Mouse (Mus musculus) CH12.LX (cell line): ENCODE results near the gene Rasl10a. TPM values are rescaled to one million over a fixed set of nuclear protein-coding genes. Genes with fewer than 3 reads are reported as not detected.
A peak's percentile ranks its signal among the peaks of the same experiment; 100 is the strongest.

ENCODE experiments used
- DNase-seq: peaks from one replicate; pipeline ENCODE4 v3.0.0-alpha.2; 2013; ENCODE audit errors: extremely low read depth
- H3K27ac ChIP-seq: 2 replicates; pipeline ENCODE4 v1.5.1; 2012; ENCODE audit warnings: low read depth, mild to moderate bottlenecking, control low read depth, moderate library complexity; ENCODE audit not compliant: insufficient read depth
- H3K27me3 ChIP-seq: replicated peaks from 2 replicates; pipeline ENCODE3; 2012; ENCODE audit warnings: inconsistent platforms
- H3K36me3 ChIP-seq, 2 experiments: replicated peaks in 1 of 2; 2 replicates each; pipeline versions ENCODE3 to v1.6.1; 2012; ENCODE audit warnings: inconsistent platforms in 1 of 2, low read length in 1 of 2, mild to moderate bottlenecking in 1 of 2, mixed read lengths in 1 of 2, moderate library complexity in 1 of 2; ENCODE audit not compliant: control insufficient read depth in 1 of 2, insufficient read depth in 1 of 2
- H3K4me1 ChIP-seq, 2 experiments: 2 replicates each; pipeline ENCODE4 v1.6.1; 2012; ENCODE audit warnings: inconsistent platforms in 1 of 2, moderate library complexity in 1 of 2; ENCODE audit not compliant: insufficient read depth in 2 of 2, control insufficient read depth in 1 of 2
- H3K4me2 ChIP-seq: 2 replicates; pipeline ENCODE4 v1.6.1; 2012; ENCODE audit warnings: low read depth, mild to moderate bottlenecking, control low read depth; ENCODE audit not compliant: poor library complexity, insufficient read depth, severe bottlenecking
- H3K4me3 ChIP-seq, 3 experiments: fragments of 150-350 bp in 1 of 3; sonication (generic) in 1 of 3; replicated peaks in 1 of 3; 2 replicates each; pipeline versions ENCODE3 to v1.5.1; 2011 to 2012; ENCODE audit warnings: low read depth in 2 of 3, low read length in 2 of 3, mild to moderate bottlenecking in 2 of 3, moderate library complexity in 2 of 3, control low read depth in 1 of 3, improper control_type of control experiment in 1 of 3, inconsistent platforms in 1 of 3, mixed read lengths in 1 of 3; ENCODE audit not compliant: poor library complexity in 1 of 3
- H3K79me2 ChIP-seq: replicated peaks from 2 replicates; pipeline ENCODE4 v1.6.1; 2012; ENCODE audit warnings: mild to moderate bottlenecking, moderate library complexity; ENCODE audit not compliant: control insufficient read depth, poor library complexity, insufficient read depth, severe bottlenecking; ENCODE audit errors: extremely low read depth
- H3K9ac ChIP-seq: 2 replicates; pipeline ENCODE4 v1.6.1; 2012; ENCODE audit warnings: low read depth, mild to moderate bottlenecking, control low read depth, moderate library complexity; ENCODE audit not compliant: insufficient read depth
- H3K9me3 ChIP-seq: replicated peaks from 2 replicates; pipeline ENCODE3; 2012; ENCODE audit warnings: low read length, inconsistent platforms, mixed read lengths
- CHD2 ChIP-seq: IDR thresholded peaks from 2 replicates; pipeline ENCODE4 v1.6.1; 2011; ENCODE audit warnings: low read length, improper control_type of control experiment
- CTCF ChIP-seq, 2 experiments: IDR thresholded peaks in 1 of 2; conservative IDR thresholded peaks in 1 of 2; 2 replicates each; pipeline ENCODE4 v1.5.1; 2011 to 2012; ENCODE audit warnings: low read depth in 2 of 2, low read length in 2 of 2, improper control_type of control experiment in 1 of 2, inconsistent platforms in 1 of 2, mild to moderate bottlenecking in 1 of 2, moderate library complexity in 1 of 2
- E2F4 ChIP-seq: IDR thresholded peaks from 2 replicates; pipeline ENCODE4 v1.6.1; 2011; ENCODE audit warnings: low read depth, low read length, improper control_type of control experiment; ENCODE audit not compliant: insufficient replicate concordance
- ELF1 ChIP-seq: IDR thresholded peaks from 2 replicates; pipeline ENCODE4 v1.6.1; 2014; ENCODE audit warnings: low read depth, mild to moderate bottlenecking, inconsistent platforms, low read length, improper control_type of control experiment
- HCFC1 ChIP-seq: IDR thresholded peaks from 2 replicates; pipeline ENCODE4 v1.6.1; 2012; ENCODE audit warnings: low read depth, mild to moderate bottlenecking, inconsistent platforms, low read length, improper control_type of control experiment
- IRF4 ChIP-seq: IDR thresholded peaks from 2 replicates; pipeline ENCODE4 v1.6.1; 2014; ENCODE audit warnings: low read depth, mild to moderate bottlenecking, inconsistent platforms, low read length, improper control_type of control experiment
- JUND ChIP-seq: conservative IDR thresholded peaks from 2 replicates; pipeline ENCODE4 v1.6.1; 2011; ENCODE audit warnings: low read depth, low read length, improper control_type of control experiment
- KAT2A ChIP-seq: IDR thresholded peaks from 2 replicates; pipeline ENCODE4 v1.6.1; 2012; ENCODE audit warnings: low read length, improper control_type of control experiment, inconsistent platforms; ENCODE audit not compliant: insufficient replicate concordance
- MAX ChIP-seq: IDR thresholded peaks from 2 replicates; pipeline ENCODE4 v1.6.1; 2011; ENCODE audit warnings: low read length, improper control_type of control experiment
- MAZ ChIP-seq: IDR thresholded peaks from 2 replicates; pipeline ENCODE4 v1.6.1; 2012; ENCODE audit warnings: low read depth, mild to moderate bottlenecking, inconsistent platforms, low read length, improper control_type of control experiment, moderate library complexity
- MXI1 ChIP-seq: IDR thresholded peaks from 2 replicates; pipeline ENCODE4 v1.6.1; 2011; ENCODE audit warnings: mild to moderate bottlenecking, low read depth, low read length, improper control_type of control experiment
- NRF1 ChIP-seq: IDR thresholded peaks from 2 replicates; pipeline ENCODE4 v1.6.1; 2014; ENCODE audit warnings: low read depth, mild to moderate bottlenecking, inconsistent platforms, low read length, improper control_type of control experiment, moderate library complexity
- POLR2A ChIP-seq: IDR thresholded peaks from 2 replicates; pipeline ENCODE4 v1.6.1; 2011; ENCODE audit warnings: low read depth, mild to moderate bottlenecking, improper control_type of control experiment, low read length
- RCOR1 ChIP-seq: conservative IDR thresholded peaks from 2 replicates; pipeline ENCODE4 v1.6.1; 2012; ENCODE audit warnings: low read depth, mild to moderate bottlenecking, inconsistent platforms, low read length, improper control_type of control experiment
- SIN3A ChIP-seq: IDR thresholded peaks from 2 replicates; pipeline ENCODE4 v1.6.1; 2012; ENCODE audit warnings: low read length, improper control_type of control experiment, inconsistent platforms
- TBP ChIP-seq: conservative IDR thresholded peaks from 2 replicates; pipeline ENCODE4 v1.6.1; 2011; ENCODE audit warnings: low read depth, low read length, improper control_type of control experiment
- UBTF ChIP-seq: IDR thresholded peaks from 2 replicates; pipeline ENCODE4 v1.6.1; 2012; ENCODE audit warnings: low read depth, mild to moderate bottlenecking, inconsistent platforms, low read length, improper control_type of control experiment, moderate library complexity
- ZC3H11A ChIP-seq: IDR thresholded peaks from 2 replicates; pipeline ENCODE4 v1.6.1; 2012; ENCODE audit warnings: low read depth, mild to moderate bottlenecking, inconsistent platforms, low read length, improper control_type of control experiment
- ZKSCAN1 ChIP-seq: IDR thresholded peaks from 2 replicates; pipeline ENCODE4 v1.6.1; 2012; ENCODE audit warnings: low read depth, inconsistent platforms, low read length, improper control_type of control experiment, borderline replicate concordance
- ZMIZ1 ChIP-seq: IDR thresholded peaks from 2 replicates; pipeline ENCODE4 v1.6.1; 2012; ENCODE audit warnings: low read depth, mild to moderate bottlenecking, inconsistent platforms, low read length, improper control_type of control experiment
- ZNF384 ChIP-seq: IDR thresholded peaks from 2 replicates; pipeline ENCODE4 v1.6.1; 2012; ENCODE audit warnings: low read depth, low read length, improper control_type of control experiment, inconsistent platforms
- dilution Hi-C: fragments of 300-500 bp; cut with MboI; formaldehyde crosslinking; loops from 2 replicates; pipeline ENCODE4 v1.14.3; 2020; ENCODE audit warnings: low sequenced_read_pairs; ENCODE audit not compliant: extremely low pct_unique_long_range_greater_than_20kb, extremely low pct_ligation_motif_present
- in situ Hi-C: fragments of 300-500 bp; cut with MboI; formaldehyde crosslinking; loops from 3 replicates; pipeline ENCODE4 v1.14.3; 2019; ENCODE audit warnings: low sequenced_read_pairs, low pct_ligation_motif_present, low pct_unique_long_range_greater_than_20kb, mixed read lengths
- polyA plus RNA-seq: library from polyadenylated mRNA; unstranded; fragments of >175 nt; gene quantifications from 2 replicates; pipeline ENCODE4 v1.2.1, GENCODE M21; 2012; ENCODE audit warnings: low read depth; ENCODE audit not compliant: insufficient read length
- total RNA-seq, 2 experiments: library from RNA; depleted of rRNA; stranded (reverse); fragments of 300-350 nt in 1 of 2; fragments of >200 nt in 1 of 2; gene quantifications; 2 replicates each; pipeline ENCODE4 v1.2.3; 2012 to 2014

Gene Rasl10a
- total and polyA plus RNA-seq, 3 experiments: 3.0 to 7.5 (median 6.5) TPM

GRCm38 (mm10) chr11:5089147-5089546 is 31.2 kb downstream of the Rasl10a start:
- Histone ChIP-seq H3K4me3 (no peak overlapping the region), H3K9me3 (no peaks in the 10 kb centered on the region), H3K4me1 (peaks cover 0 to 18% of the 10 kb centered on the region in 2 experiments; a peak in 2 of 4 replicates), H3K79me2 (peaks cover 86% of the 10 kb centered on the region), H3K27ac (no peak overlapping the region), H3K4me2 (no peak overlapping the region), H3K36me3 (peaks cover 76 to 97% of the 10 kb centered on the region in 2 experiments), H3K9ac (no peak overlapping the region)
- DNase-seq: no peak
- in situ Hi-C loops: no loop called here
- TF ChIP-seq ZNF384 (no peak), MAX (no peak), RCOR1 (no peak), JUND (no peak), E2F4 (no peak), TBP (no peak), CTCF (conservative IDR thresholded peaks at IDR 0.05 in 1 of 2, IDR thresholded peaks at IDR 0.05 in 1 of 2; ENCODE audit: low read depth in 2 of 2, low read length in 2 of 2) (no peak), SIN3A (no peak), NRF1 (no peak)
- TF ChIP-seq, all 38 proteins: peak for 0
- dilution Hi-C loops: no loop called here
- no peaks in the 10 kb centered on the region for H3K27me3 ChIP-seq

DNA sequence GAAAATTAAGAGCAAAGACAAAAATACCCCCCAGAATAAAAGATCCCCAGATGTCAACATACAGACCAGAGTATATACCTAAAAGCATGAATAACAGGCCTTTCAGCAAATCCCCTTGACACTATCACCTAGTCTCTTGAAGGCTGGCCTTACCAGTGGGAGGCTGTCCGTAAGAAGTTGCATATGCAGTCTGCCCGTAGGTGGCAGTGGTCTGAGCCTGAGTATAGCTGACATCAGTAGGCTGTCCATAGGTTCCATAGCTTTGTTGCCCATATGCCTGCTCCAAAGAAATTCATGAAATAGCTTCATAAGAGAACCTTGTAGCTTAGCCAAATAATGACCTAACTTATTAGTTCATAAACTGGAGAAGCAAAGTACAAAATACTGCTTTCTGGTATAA is 33.8 kb downstream of the Rasl10a start:
- H3K79me2 ChIP-seq: peaks cover 92% of the 10 kb centered on the region
- DNase-seq: peak; percentile 50
- H3K27ac ChIP-seq: no peak overlapping the region
- H3K4me3 ChIP-seq: no peak overlapping the region
- no peaks in the 10 kb centered on the region for H3K27me3 ChIP-seq
- in situ Hi-C loops (no loop called here), dilution Hi-C loops (no loop called here)
- TF ChIP-seq CTCF (conservative IDR thresholded peaks at IDR 0.05 in 1 of 2, IDR thresholded peaks at IDR 0.05 in 1 of 2; ENCODE audit: low read depth in 2 of 2, low read length in 2 of 2) (peak in 1 of 2 experiments; percentile 54; a peak in 2 of 4 replicates), JUND (no peak), ELF1 (no peak), IRF4 (no peak)
- H3K36me3 ChIP-seq: peaks cover 55 to 87% of the 10 kb centered on the region in 2 experiments
- no peak overlapping the region for H3K9ac ChIP-seq
- H3K9me3 ChIP-seq: no peaks in the 10 kb centered on the region
- H3K4me2 ChIP-seq: no peak overlapping the region
- peaks cover 0 to 38% of the 10 kb centered on the region in 2 experiments; a peak in 2 of 4 replicates for H3K4me1 ChIP-seq

- Histone ChIP-seq H3K9me3 (no peaks in the 10 kb centered on the region), H3K36me3 (peaks cover 20 to 48% of the 10 kb centered on the region in 2 experiments), H3K9ac (peak overlapping the region; percentile 98), H3K4me1 (peaks cover 6 to 45% of the 10 kb centered on the region in 2 experiments; a peak in 3 of 4 replicates), H3K27ac (no peak overlapping the region), H3K4me3 (peak overlapping the region in 1 of 3 experiments; percentile 16), H3K79me2 (peaks cover 78% of the 10 kb centered on the region), H3K4me2 (peak overlapping the region; percentile 97), H3K27me3 (no peaks in the 10 kb centered on the region)
- dilution Hi-C loops (no loop called here), in situ Hi-C loops (loop anchor here (5.0 kb wide), 1 partner anchor 34 kb away; no protein-coding TSS in a partner anchor)
- no peak for TF ChIP-seq ZC3H11A
- TF ChIP-seq ZKSCAN1: no peak
- no peak for TF ChIP-seq POLR2A
- no peak for TF ChIP-seq HCFC1
- no peak for TF ChIP-seq SIN3A
- TF ChIP-seq ZMIZ1: no peak
- TF ChIP-seq MAZ: no peak
- TF ChIP-seq MXI1: no peak
- no peak for TF ChIP-seq UBTF
- no peak for TF ChIP-seq IRF4
- no peak for TF ChIP-seq CHD2
- no peak for TF ChIP-seq KAT2A
- no peak for DNase-seq
Observed at GRCm38 (mm10) chr11:5095877-5096276, 37.9 kb downstream of the Rasl10a start.
